Mouse (Mus musculus): ENCODE data around the gene Slc16a12.

- TF ChIP-seq POLR2A (IDR thresholded peaks at IDR 0.05; ENCODE audit: control insufficient read depth, low read depth, low read length) (no peak), CTCF (IDR thresholded peaks at IDR 0.05; ENCODE audit: control insufficient read depth, insufficient read depth, insufficient replicate concordance, low read depth, low read length) (no peak)
These were observed 126.2 kb downstream of the Slc16a12 start for GRCm38 (mm10) chr19:34620871-34621270.
